Mouse (Mus musculus): ENCODE data around the gene Cd300a. TPM values are rescaled to one million over a fixed set of nuclear protein-coding genes. Genes with fewer than 3 reads are reported as not detected.

The Cd300a gene
- polyA plus RNA-seq, 2 experiments: 2.1 to 3.7 TPM

- H3K36me3 ChIP-seq (replicated peaks; ENCODE audit: control insufficient read depth, insufficient read depth, low read depth): no peaks in the 10 kb centered on the region
- no peak overlapping the region for H3K9ac ChIP-seq (replicated peaks)
- H3K4me1 ChIP-seq (replicated peaks; ENCODE audit: control insufficient read depth in 2 of 2, insufficient read depth in 2 of 2, low read length in 1 of 2): no peaks in the 10 kb centered on the region
- no peak for TF ChIP-seq EP300 (IDR thresholded peaks at IDR 0.05; ENCODE audit: low read depth)
- TF ChIP-seq CTCF (IDR thresholded peaks at IDR 0.05; ENCODE audit: low read depth): no peak
- DNase-seq (ENCODE audit: low read depth in 3 of 3, low spot score in 3 of 3) (no peak), ATAC-seq (ENCODE audit: insufficient read depth) (no peak)
- 70% methylated on average over 4 of the region's 4 CpGs for WGBS (ENCODE audit: insufficient replicate concordance)
- no peak overlapping the region for H3K4me2 ChIP-seq (ENCODE audit: low read depth)
- no peak overlapping the region for H3K4me3 ChIP-seq (ENCODE audit: insufficient read depth in 1 of 2, low read depth in 2 of 2, low read length in 2 of 2)
- no peaks in the 10 kb centered on the region for H3K9me3 ChIP-seq (ENCODE audit: control insufficient read depth, low read length)
- H3K27me3 ChIP-seq (ENCODE audit: control insufficient read depth, insufficient read depth, low read length): no peaks in the 10 kb centered on the region
- H3K27ac ChIP-seq: no peak overlapping the region
Observed at GRCm38 (mm10) chr11:114922439-114922838, 32.6 kb downstream of the Cd300a start.

- H3K4me2 ChIP-seq (ENCODE audit: low read depth): no peak overlapping the region
- 65% methylated on average over 4 of the region's 4 CpGs for WGBS (ENCODE audit: insufficient replicate concordance)
- peak; percentile 84 for TF ChIP-seq CTCF (IDR thresholded peaks at IDR 0.05; ENCODE audit: low read depth)
- TF ChIP-seq EP300 (IDR thresholded peaks at IDR 0.05; ENCODE audit: low read depth): no peak
- no peaks in the 10 kb centered on the region for H3K4me1 ChIP-seq (replicated peaks; ENCODE audit: control insufficient read depth in 2 of 2, insufficient read depth in 2 of 2, low read length in 1 of 2)
- H3K36me3 ChIP-seq (replicated peaks; ENCODE audit: control insufficient read depth, insufficient read depth, low read depth): no peaks in the 10 kb centered on the region
- no peak overlapping the region for H3K4me3 ChIP-seq (ENCODE audit: insufficient read depth in 1 of 2, low read depth in 2 of 2, low read length in 2 of 2)
- ATAC-seq (ENCODE audit: insufficient read depth) (no peak), DNase-seq (ENCODE audit: low read depth in 3 of 3, low spot score in 3 of 3) (no peak)
- no peaks in the 10 kb centered on the region for H3K9me3 ChIP-seq (ENCODE audit: control insufficient read depth, low read length)
- H3K27ac ChIP-seq: no peak overlapping the region
- H3K9ac ChIP-seq (replicated peaks): no peak overlapping the region
- H3K27me3 ChIP-seq (ENCODE audit: control insufficient read depth, insufficient read depth, low read length): no peaks in the 10 kb centered on the region
Observed at GRCm38 (mm10) chr11:114923961-114924360, 34.1 kb downstream of the Cd300a start.

GRCm38 (mm10) chr11:114929581-114929980 is 39.7 kb downstream of the Cd300a start:
- WGBS (ENCODE audit: insufficient replicate concordance): 45% methylated on average over 2 of the region's 2 CpGs
- no peak overlapping the region for H3K9ac ChIP-seq (replicated peaks)
- no peak overlapping the region for H3K27ac ChIP-seq
- no peaks in the 10 kb centered on the region for H3K27me3 ChIP-seq (ENCODE audit: control insufficient read depth, insufficient read depth, low read length)
- H3K9me3 ChIP-seq (ENCODE audit: control insufficient read depth, low read length): no peaks in the 10 kb centered on the region
- H3K4me2 ChIP-seq (ENCODE audit: low read depth): no peak overlapping the region
- H3K4me3 ChIP-seq (ENCODE audit: insufficient read depth in 1 of 2, low read depth in 2 of 2, low read length in 2 of 2): no peak overlapping the region
- H3K36me3 ChIP-seq (replicated peaks; ENCODE audit: control insufficient read depth, insufficient read depth, low read depth): no peaks in the 10 kb centered on the region
- DNase-seq (ENCODE audit: low read depth in 3 of 3, low spot score in 3 of 3) (no peak), ATAC-seq (ENCODE audit: insufficient read depth) (no peak)
- H3K4me1 ChIP-seq (replicated peaks; ENCODE audit: control insufficient read depth in 2 of 2, insufficient read depth in 2 of 2, low read length in 1 of 2): no peaks in the 10 kb centered on the region
- TF ChIP-seq CTCF (IDR thresholded peaks at IDR 0.05; ENCODE audit: low read depth) (no peak), EP300 (IDR thresholded peaks at IDR 0.05; ENCODE audit: low read depth) (no peak)

GRCm38 (mm10) chr11:114931041-114931440 is 41.2 kb downstream of the Cd300a start:
- Histone ChIP-seq H3K4me1 (replicated peaks; ENCODE audit: control insufficient read depth in 2 of 2, insufficient read depth in 2 of 2, low read length in 1 of 2) (no peaks in the 10 kb centered on the region), H3K27ac (no peak overlapping the region), H3K4me2 (ENCODE audit: low read depth) (no peak overlapping the region), H3K4me3 (ENCODE audit: insufficient read depth in 1 of 2, low read depth in 2 of 2, low read length in 2 of 2) (no peak overlapping the region), H3K9ac (replicated peaks) (no peak overlapping the region), H3K9me3 (ENCODE audit: control insufficient read depth, low read length) (no peaks in the 10 kb centered on the region), H3K27me3 (ENCODE audit: control insufficient read depth, insufficient read depth, low read length) (no peaks in the 10 kb centered on the region), H3K36me3 (replicated peaks; ENCODE audit: control insufficient read depth, insufficient read depth, low read depth) (no peaks in the 10 kb centered on the region)
- DNase-seq (ENCODE audit: low read depth in 3 of 3, low spot score in 3 of 3) (no peak), ATAC-seq (ENCODE audit: insufficient read depth) (no peak)
- TF ChIP-seq CTCF (IDR thresholded peaks at IDR 0.05; ENCODE audit: low read depth) (no peak), EP300 (IDR thresholded peaks at IDR 0.05; ENCODE audit: low read depth) (no peak)
- WGBS (ENCODE audit: insufficient replicate concordance): 37% methylated on average over 5 of the region's 5 CpGs

GRCm38 (mm10) chr11:114933591-114933990 is 43.8 kb downstream of the Cd300a start:
- H3K4me2 ChIP-seq (ENCODE audit: low read depth): no peak overlapping the region
- DNase-seq (ENCODE audit: low read depth in 3 of 3, low spot score in 3 of 3) (no peak), ATAC-seq (ENCODE audit: insufficient read depth) (no peak)
- no peak overlapping the region for H3K27ac ChIP-seq
- no peaks in the 10 kb centered on the region for H3K9me3 ChIP-seq (ENCODE audit: control insufficient read depth, low read length)
- 53% methylated on average over 4 of the region's 4 CpGs for WGBS (ENCODE audit: insufficient replicate concordance)
- no peaks in the 10 kb centered on the region for H3K36me3 ChIP-seq (replicated peaks; ENCODE audit: control insufficient read depth, insufficient read depth, low read depth)
- H3K4me1 ChIP-seq (replicated peaks; ENCODE audit: control insufficient read depth in 2 of 2, insufficient read depth in 2 of 2, low read length in 1 of 2): no peaks in the 10 kb centered on the region
- no peaks in the 10 kb centered on the region for H3K27me3 ChIP-seq (ENCODE audit: control insufficient read depth, insufficient read depth, low read length)
- no peak overlapping the region for H3K9ac ChIP-seq (replicated peaks)
- no peak overlapping the region for H3K4me3 ChIP-seq (ENCODE audit: insufficient read depth in 1 of 2, low read depth in 2 of 2, low read length in 2 of 2)
- TF ChIP-seq EP300 (IDR thresholded peaks at IDR 0.05; ENCODE audit: low read depth): no peak
- no peak for TF ChIP-seq CTCF (IDR thresholded peaks at IDR 0.05; ENCODE audit: low read depth)

Data from liver, embryonic 14.5 days (tissue).